Mouse (Mus musculus) bone marrow, adult 2 months (tissue): ENCODE data around the gene Npr3.

ENCODE experiments used
- CTCF ChIP-seq: fragments of 200-500 bp; IDR thresholded peaks from 2 replicates; pipeline ENCODE4 v1.5.1; 2011; ENCODE audit warnings: low read length, control low read depth; ENCODE audit not compliant: control insufficient read depth, insufficient read depth
- POLR2A ChIP-seq: fragments of 200-500 bp; IDR thresholded peaks from 2 replicates; pipeline ENCODE4 v1.6.1; 2011; ENCODE audit warnings: low read depth, mild to moderate bottlenecking, control low read depth, low read length, borderline replicate concordance; ENCODE audit not compliant: control insufficient read depth

- TF ChIP-seq CTCF (no peak), POLR2A (no peak)
These were observed 65.3 kb downstream of the Npr3 start for GRCm38 (mm10) chr15:11841828-11842227.
